Mouse (Mus musculus) kidney, embryonic 16.5 days (tissue): ENCODE measurements around the gene Zfp609. TPM values are rescaled to one million over a fixed set of nuclear protein-coding genes. Genes with fewer than 3 reads are reported as not detected.

Experiments
- ATAC-seq: fragments of 200-750 bp; cut with Nextera tagmentation; 2 replicates; pipeline ENCODE4 v1.8.0; 2017; ENCODE audit warnings: moderate TSS enrichment; ENCODE audit not compliant: low FRiP score, low TSS enrichment
- H3K27ac ChIP-seq: fragments of 300-500 bp; sonication (generic); 2 replicates; pipeline ENCODE4 v1.5.1; 2014; ENCODE audit warnings: low read length
- H3K27me3 ChIP-seq: fragments of 300-500 bp; sonication (generic); 2 replicates; pipeline ENCODE4 v1.6.1; 2014; ENCODE audit warnings: low read length, control low read depth, mixed read lengths; ENCODE audit not compliant: insufficient read depth
- H3K36me3 ChIP-seq: fragments of 300-500 bp; sonication (generic); 2 replicates; pipeline ENCODE4 v1.6.1; 2014; ENCODE audit warnings: low read length, control low read depth, mixed read lengths; ENCODE audit not compliant: insufficient read depth
- H3K4me1 ChIP-seq: fragments of 300-500 bp; sonication (generic); 2 replicates; pipeline ENCODE4 v1.6.1; 2014; ENCODE audit warnings: low read length, control low read depth, mixed read lengths; ENCODE audit not compliant: insufficient read depth
- H3K4me2 ChIP-seq: fragments of 300-500 bp; sonication (generic); replicated peaks from 2 replicates; pipeline ENCODE4 v1.6.1; 2014; ENCODE audit warnings: low read depth, low read length
- H3K4me3 ChIP-seq: fragments of 300-500 bp; sonication (generic); 2 replicates; pipeline ENCODE4 v1.5.1; 2014; ENCODE audit warnings: mild to moderate bottlenecking, low read length
- H3K9ac ChIP-seq: fragments of 300-500 bp; sonication (generic); replicated peaks from 2 replicates; pipeline ENCODE4 v1.6.1; 2014; ENCODE audit warnings: low read length
- H3K9me3 ChIP-seq: fragments of 300-500 bp; sonication (generic); 2 replicates; pipeline ENCODE4 v1.6.1; 2016; ENCODE audit warnings: low read length, control low read depth
- WGBS: fragments of 180-500 bp; shearing (Covaris S2); extraction: QIAGEN DNeasy Blood & Tissue Kit; methylation state at CpG from one replicate; pipeline ENCODE4 v1.1.7; 2014; 5-methylcytosine and 5-hydroxymethylcytosine counted together
- polyA plus RNA-seq: library from polyadenylated mRNA; unstranded; fragments of >200 nt; fragmentation: Nextera tagmentation; extraction: Ambion mirVana; gene quantifications from 2 replicates; pipeline ENCODE4 v1.2.1, GENCODE M21; 2015

The Zfp609 gene
- polyA plus RNA-seq, 1 experiment from 2014 or later = 4.8 TPM

DNA sequence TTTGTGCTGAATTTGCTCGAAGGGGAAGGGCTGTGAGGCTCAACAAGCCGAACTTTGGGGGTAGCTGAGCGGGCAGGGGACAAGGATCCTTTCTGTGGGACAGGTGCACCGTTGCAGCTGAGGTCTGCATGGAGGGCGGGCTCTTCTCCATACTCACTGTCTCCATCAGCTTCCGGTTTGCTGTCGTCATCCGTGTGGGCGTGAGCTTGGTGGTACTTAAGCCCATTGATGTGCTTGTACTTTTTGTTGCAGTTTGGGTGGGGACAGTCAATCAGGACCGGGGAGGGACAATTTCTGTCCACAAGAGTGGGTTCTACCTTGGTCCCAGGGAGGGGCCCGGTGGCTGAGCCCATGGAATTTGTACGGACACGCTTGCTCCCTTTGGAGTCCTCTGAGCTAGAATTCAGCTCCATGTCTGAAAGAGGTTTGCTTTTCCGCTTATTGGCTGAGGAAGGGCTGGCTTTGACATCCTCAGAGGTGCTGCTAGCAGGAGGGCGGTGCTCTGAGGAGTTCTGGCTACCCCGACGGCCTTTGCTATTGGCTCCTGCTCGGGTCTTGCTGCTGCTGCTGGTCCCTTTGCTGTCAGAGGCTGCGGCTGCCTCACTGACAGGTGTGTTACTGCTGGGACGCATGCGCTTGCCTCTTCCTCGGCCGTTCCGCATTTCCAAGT lies 123.3 kb downstream of the Zfp609 start:
- H3K36me3 ChIP-seq = peaks cover 49% of the 10 kb centered on the region
- H3K27me3 ChIP-seq = no peaks in the 10 kb centered on the region
- H3K4me3 ChIP-seq = no peak overlapping the region
- ATAC-seq = no peak
- no peaks in the 10 kb centered on the region for H3K9me3 ChIP-seq
- WGBS = 87% methylated on average over 24 of the region's 24 CpGs
- no peaks in the 10 kb centered on the region for H3K4me1 ChIP-seq
- H3K4me2 ChIP-seq = no peak overlapping the region
- H3K9ac ChIP-seq = no peak overlapping the region
- H3K27ac ChIP-seq = no peak overlapping the region

- Histone ChIP-seq H3K36me3 (peaks cover 53% of the 10 kb centered on the region), H3K27ac (no peak overlapping the region)
Observed at GRCm38 (mm10) chr9:65703241-65703640, 124.1 kb downstream of the Zfp609 start.

GRCm38 (mm10) chr9:65702286-65702685 lies 125.1 kb downstream of the Zfp609 start:
- WGBS = 93% methylated on average over 9 of the region's 9 CpGs

More at GRCm38 (mm10) chr9:65703241-65703640, 124.1 kb downstream of the Zfp609 start:
- Histone ChIP-seq H3K4me3 (no peak overlapping the region), H3K27me3 (no peaks in the 10 kb centered on the region), H3K9me3 (no peaks in the 10 kb centered on the region), H3K4me1 (no peaks in the 10 kb centered on the region), H3K4me2 (no peak overlapping the region), H3K9ac (no peak overlapping the region)
- ATAC-seq = no peak
- WGBS = 77% methylated on average over 7 of the region's 7 CpGs

GRCm38 (mm10) chr9:65700504-65700903 lies 126.9 kb downstream of the Zfp609 start:
- Histone ChIP-seq H3K36me3 (peaks cover 65% of the 10 kb centered on the region), H3K4me2 (no peak overlapping the region), H3K9ac (no peak overlapping the region), H3K27ac (no peak overlapping the region), H3K27me3 (no peaks in the 10 kb centered on the region), H3K4me3 (no peak overlapping the region), H3K4me1 (no peaks in the 10 kb centered on the region), H3K9me3 (no peaks in the 10 kb centered on the region)
- ATAC-seq = no peak
- WGBS = 74% methylated on average over 6 of the region's 6 CpGs

More at GRCm38 (mm10) chr9:65702286-65702685, 125.1 kb downstream of the Zfp609 start:
- no peak for ATAC-seq
- H3K4me1 ChIP-seq = no peaks in the 10 kb centered on the region
- no peak overlapping the region for H3K4me2 ChIP-seq
- H3K36me3 ChIP-seq = peaks cover 61% of the 10 kb centered on the region
- no peak overlapping the region for H3K9ac ChIP-seq
- H3K27ac ChIP-seq = no peak overlapping the region
- no peaks in the 10 kb centered on the region for H3K9me3 ChIP-seq
- no peaks in the 10 kb centered on the region for H3K27me3 ChIP-seq
- H3K4me3 ChIP-seq = no peak overlapping the region

DNA sequence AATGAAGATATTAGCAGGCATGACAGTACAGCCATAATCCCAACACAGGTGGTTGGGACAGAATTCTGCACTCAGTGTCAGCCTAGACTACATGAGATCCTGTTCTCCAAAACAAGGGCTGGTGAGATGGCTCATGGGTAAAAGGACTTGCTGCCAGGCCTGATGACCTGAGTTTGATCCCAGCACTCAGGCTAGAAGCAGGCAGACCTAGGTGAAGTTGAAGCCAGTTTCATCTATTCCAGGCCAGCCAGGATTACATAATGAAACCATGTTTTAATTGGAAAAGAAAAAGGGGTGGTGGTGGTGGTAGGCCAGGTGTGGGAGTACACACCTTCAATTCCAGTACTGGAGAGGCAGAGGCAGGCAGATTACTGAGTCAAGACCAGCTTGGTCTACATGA lies 129.4 kb downstream of the Zfp609 start:
- H3K4me2 ChIP-seq = no peak overlapping the region
- H3K4me3 ChIP-seq = no peak overlapping the region
- no peaks in the 10 kb centered on the region for H3K27me3 ChIP-seq
- no peak overlapping the region for H3K27ac ChIP-seq
- peaks cover 66% of the 10 kb centered on the region for H3K36me3 ChIP-seq
- ATAC-seq = no peak
- no peak overlapping the region for H3K9ac ChIP-seq
- no peaks in the 10 kb centered on the region for H3K9me3 ChIP-seq
- no peaks in the 10 kb centered on the region for H3K4me1 ChIP-seq

GRCm38 (mm10) chr9:65697356-65697755 lies 130.0 kb downstream of the Zfp609 start:
- no peak for ATAC-seq
- Histone ChIP-seq H3K4me1 (no peaks in the 10 kb centered on the region), H3K36me3 (peaks cover 60% of the 10 kb centered on the region), H3K27ac (no peak overlapping the region), H3K27me3 (no peaks in the 10 kb centered on the region), H3K9ac (no peak overlapping the region), H3K4me2 (no peak overlapping the region), H3K9me3 (no peaks in the 10 kb centered on the region), H3K4me3 (no peak overlapping the region)
- 85% methylated on average over 7 of the region's 7 CpGs for WGBS

- H3K27me3 ChIP-seq = no peaks in the 10 kb centered on the region
- H3K4me1 ChIP-seq = 0 out of 2 replicates have a peak, but pooled peaks cover 3% of the 10 kb centered on the region
- H3K4me3 ChIP-seq = no peak overlapping the region
- no peak overlapping the region for H3K9ac ChIP-seq
- peak overlapping the region; percentile 41; the same call in 1 of the 2 replicates for H3K27ac ChIP-seq
- peaks cover 58% of the 10 kb centered on the region for H3K36me3 ChIP-seq
- no peak for ATAC-seq
- H3K4me2 ChIP-seq = no peak overlapping the region
- no peaks in the 10 kb centered on the region for H3K9me3 ChIP-seq
Observed at GRCm38 (mm10) chr9:65696337-65696736, 131.0 kb downstream of the Zfp609 start.

GRCm38 (mm10) chr9:65695646-65696045 lies 131.7 kb downstream of the Zfp609 start:
- no peaks in the 10 kb centered on the region for H3K9me3 ChIP-seq
- H3K4me1 ChIP-seq = 0 out of 2 replicates have a peak, but pooled peaks cover 3% of the 10 kb centered on the region
- peaks cover 58% of the 10 kb centered on the region for H3K36me3 ChIP-seq
- no peak overlapping the region for H3K27ac ChIP-seq
- H3K9ac ChIP-seq = no peak overlapping the region
- no peak for ATAC-seq
- WGBS = 69% methylated on average over 3 of the region's 3 CpGs
- no peaks in the 10 kb centered on the region for H3K27me3 ChIP-seq
- H3K4me2 ChIP-seq = no peak overlapping the region
- H3K4me3 ChIP-seq = no peak overlapping the region

GRCm38 (mm10) chr9:65692959-65693603 lies 134.3 kb downstream of the Zfp609 start:
- Histone ChIP-seq H3K27me3 (no peaks in the 10 kb centered on the region), H3K9ac (no peak overlapping the region), H3K9me3 (no peaks in the 10 kb centered on the region), H3K4me1 (0 out of 2 replicates have a peak, but pooled peaks cover 3% of the 10 kb centered on the region), H3K27ac (no peak overlapping the region), H3K4me3 (no peak overlapping the region), H3K36me3 (peaks cover 54% of the 10 kb centered on the region), H3K4me2 (no peak overlapping the region)
- WGBS = 44% methylated on average over 5 of the region's 5 CpGs
- ATAC-seq = no peak

GRCm38 (mm10) chr9:65692466-65692865 lies 134.9 kb downstream of the Zfp609 start:
- Histone ChIP-seq H3K27me3 (no peaks in the 10 kb centered on the region), H3K36me3 (peaks cover 54% of the 10 kb centered on the region), H3K9ac (no peak overlapping the region), H3K9me3 (no peaks in the 10 kb centered on the region), H3K4me3 (no peak overlapping the region), H3K4me1 (0 out of 2 replicates have a peak, but pooled peaks cover 3% of the 10 kb centered on the region), H3K27ac (no peak overlapping the region), H3K4me2 (no peak overlapping the region)
- no peak for ATAC-seq
- WGBS = 65% methylated on average over 3 of the region's 3 CpGs
